In the genomic region with DNA sequence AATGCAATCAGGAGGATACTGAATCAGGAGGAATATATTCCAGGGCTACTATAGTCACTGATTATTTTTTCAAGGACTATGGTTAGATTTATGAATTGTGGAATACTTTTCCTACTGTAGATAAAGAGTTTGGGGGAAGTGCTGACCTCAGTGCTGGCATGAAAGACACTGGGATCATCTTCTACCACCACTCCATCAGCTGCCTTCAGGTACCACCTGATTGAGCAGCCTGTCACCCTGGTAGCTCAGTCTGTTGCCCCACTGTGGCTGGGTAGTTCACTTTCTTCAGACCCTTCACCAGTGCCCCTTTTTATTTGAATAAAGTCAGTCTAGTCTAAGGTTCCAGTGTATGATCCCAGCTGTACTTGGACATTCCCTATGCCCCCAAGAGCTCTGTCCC, we compare ENCODE assay signal across 11 mouse cellular contexts.
"Had no signal": no experiment of that assay in that cellular context is flagged by ENCODE, and none has a peak within 500 bp of the region (broad histone marks: within the 10 kb centered on the region; RNA-seq: fewer than 3 reads in every experiment).

No protein-coding gene starts in this region.

- H3K27ac ChIP-seq: neural tube, embryonic 12.5 days; neural tube, embryonic 13.5 days; neural tube, embryonic 15.5 days; stomach, embryonic 15.5 days; stomach, postnatal 0 days had no signal

- H3K4me1 ChIP-seq: neural tube, embryonic 12.5 days; neural tube, embryonic 13.5 days; neural tube, embryonic 15.5 days; stomach, embryonic 15.5 days had no signal

- H3K36me3 ChIP-seq: neural tube, embryonic 12.5 days; neural tube, embryonic 13.5 days; neural tube, embryonic 15.5 days; stomach, embryonic 15.5 days had no signal

- DNase-seq: retina, postnatal 1 day; right cerebral cortex, adult 18-20 months; right cerebral cortex, postnatal 14 days; right cerebral cortex, postnatal 25 days; right cerebral cortex, postnatal 4 days; thymus, postnatal 4 days had no signal

- H3K9me3 ChIP-seq: neural tube, embryonic 12.5 days; neural tube, embryonic 13.5 days; neural tube, embryonic 15.5 days; stomach, embryonic 15.5 days had no signal

- H3K9ac ChIP-seq: neural tube, embryonic 12.5 days; neural tube, embryonic 13.5 days; neural tube, embryonic 15.5 days; stomach, embryonic 15.5 days had no signal

- H3K4me2 ChIP-seq: neural tube, embryonic 12.5 days; neural tube, embryonic 13.5 days; neural tube, embryonic 15.5 days; stomach, embryonic 15.5 days had no signal

- H3K4me3 ChIP-seq: neural tube, embryonic 12.5 days; neural tube, embryonic 13.5 days; neural tube, embryonic 15.5 days; stomach, embryonic 15.5 days had no signal

- H3K27me3 ChIP-seq: neural tube, embryonic 12.5 days; neural tube, embryonic 13.5 days; neural tube, embryonic 15.5 days; stomach, embryonic 15.5 days had no signal
